Mouse (Mus musculus): Measurements from ENCODE around the gene Pik3c2g.

Pik3c2g gene

GRCm38 (mm10) chr6:139841272-139841671, 254.3 kb downstream of the Pik3c2g start:
- no peak for DNase-seq (ENCODE audit: low spot score)

- no peak for DNase-seq (ENCODE audit: low spot score)
Measured at GRCm38 (mm10) chr6:139842626-139843025, 255.6 kb downstream of the Pik3c2g start.

GRCm38 (mm10) chr6:139843531-139843930, 256.5 kb downstream of the Pik3c2g start:
- DNase-seq (ENCODE audit: low spot score): no peak

- no peak for DNase-seq (ENCODE audit: low spot score)
Measured at GRCm38 (mm10) chr6:139846889-139847544, 260.0 kb downstream of the Pik3c2g start.

- DNase-seq (ENCODE audit: low spot score): no peak
Measured at GRCm38 (mm10) chr6:139849931-139850330, 262.9 kb downstream of the Pik3c2g start.

GRCm38 (mm10) chr6:139851705-139852603, 264.9 kb downstream of the Pik3c2g start:
- DNase-seq (ENCODE audit: low spot score): no peak

GRCm38 (mm10) chr6:139852836-139853235, 265.8 kb downstream of the Pik3c2g start:
- DNase-seq (ENCODE audit: low spot score): no peak

GRCm38 (mm10) chr6:139860141-139860540, 273.1 kb downstream of the Pik3c2g start:
- no peak for DNase-seq (ENCODE audit: low spot score)

- no peak for DNase-seq (ENCODE audit: low spot score)
Measured at GRCm38 (mm10) chr6:139861534-139861933, 274.5 kb downstream of the Pik3c2g start.

GRCm38 (mm10) chr6:139865059-139865673, 278.1 kb downstream of the Pik3c2g start:
- no peak for DNase-seq (ENCODE audit: low spot score)

- peak; percentile 41 for DNase-seq (ENCODE audit: low spot score)
Measured at GRCm38 (mm10) chr6:139874418-139875176, 287.6 kb downstream of the Pik3c2g start.

GRCm38 (mm10) chr6:139876691-139877090, 289.7 kb downstream of the Pik3c2g start:
- no peak for DNase-seq (ENCODE audit: low spot score)

GRCm38 (mm10) chr6:139877476-139878361, 290.7 kb downstream of the Pik3c2g start:
- DNase-seq (ENCODE audit: low spot score): peak; percentile 46

- DNase-seq (ENCODE audit: low spot score): no peak
Measured at GRCm38 (mm10) chr6:139878362-139878696, 291.3 kb downstream of the Pik3c2g start.

GRCm38 (mm10) chr6:139882076-139882475, 295.1 kb downstream of the Pik3c2g start:
- no peak for DNase-seq (ENCODE audit: low spot score)

GRCm38 (mm10) chr6:139887175-139887574, 300.2 kb downstream of the Pik3c2g start:
- no peak for DNase-seq (ENCODE audit: low spot score)

- no peak for DNase-seq (ENCODE audit: low spot score)
Measured at GRCm38 (mm10) chr6:139895637-139896036, 308.6 kb downstream of the Pik3c2g start.

- no peak for DNase-seq (ENCODE audit: low spot score)
Measured at GRCm38 (mm10) chr6:139899630-139900151, 312.7 kb downstream of the Pik3c2g start.

GRCm38 (mm10) chr6:139901801-139902200, 314.8 kb downstream of the Pik3c2g start:
- DNase-seq (ENCODE audit: low spot score): no peak

GRCm38 (mm10) chr6:139907138-139907537, 320.1 kb downstream of the Pik3c2g start:
- no peak for DNase-seq (ENCODE audit: low spot score)

Measured in MN1 (cell line).